Mouse (Mus musculus) liver, embryonic 16.5 days (tissue): ENCODE data around the gene Tmem201. TPM values are rescaled to one million over a fixed set of nuclear protein-coding genes. Genes with fewer than 3 reads are reported as not detected.

Experiments
- ATAC-seq: fragments of 200-750 bp; cut with Nextera tagmentation; 2 replicates; pipeline ENCODE4 v1.8.0; 2017; ENCODE audit warnings: low read depth, mild to moderate bottlenecking, moderate number of reproducible peaks, moderate library complexity
- H3K27ac ChIP-seq: fragments of 300-500 bp; sonication (generic); 2 replicates; pipeline ENCODE4 v1.5.1; 2014; ENCODE audit warnings: mild to moderate bottlenecking, low read length
- H3K27me3 ChIP-seq: fragments of 300-500 bp; sonication (generic); 2 replicates; pipeline ENCODE4 v1.6.1; 2014; ENCODE audit warnings: low read depth, low read length, mixed read lengths; ENCODE audit not compliant: control insufficient read depth, insufficient read depth
- H3K36me3 ChIP-seq: fragments of 300-500 bp; sonication (generic); 2 replicates; pipeline ENCODE4 v1.6.1; 2014; ENCODE audit warnings: mild to moderate bottlenecking; ENCODE audit not compliant: control insufficient read depth, insufficient read depth
- H3K4me1 ChIP-seq: fragments of 300-500 bp; sonication (generic); 2 replicates; pipeline ENCODE4 v1.6.1; 2014; ENCODE audit warnings: low read depth, low read length, mixed read lengths; ENCODE audit not compliant: control insufficient read depth
- H3K4me2 ChIP-seq: fragments of 300-500 bp; sonication (generic); 2 replicates; pipeline ENCODE4 v1.6.1; 2014; ENCODE audit warnings: low read depth, low read length, mixed read lengths
- H3K4me3 ChIP-seq: fragments of 300-500 bp; sonication (generic); 2 replicates; pipeline ENCODE4 v1.5.1; 2014; ENCODE audit warnings: low read depth, mild to moderate bottlenecking, low read length
- H3K9ac ChIP-seq: fragments of 300-500 bp; sonication (generic); 2 replicates; pipeline ENCODE4 v1.6.1; 2014; ENCODE audit warnings: low read depth, low read length
- H3K9me3 ChIP-seq: fragments of 300-500 bp; sonication (generic); replicated peaks from 2 replicates; pipeline ENCODE4 v1.6.1; 2016; ENCODE audit warnings: low read length; ENCODE audit not compliant: control insufficient read depth
- WGBS: fragments of 180-500 bp; shearing (Covaris S2); extraction: QIAGEN DNeasy Blood & Tissue Kit; methylation state at CpG from one replicate; pipeline ENCODE4 v1.1.7; 2014; ENCODE audit not compliant: insufficient replicate concordance; 5-methylcytosine and 5-hydroxymethylcytosine counted together
- polyA plus RNA-seq: library from polyadenylated mRNA; unstranded; fragments of >200 nt; fragmentation: Nextera tagmentation; extraction: Ambion mirVana; gene quantifications from 2 replicates; pipeline ENCODE4 v1.2.1, GENCODE M21; 2015

Gene Tmem201
- polyA plus RNA-seq, 1 experiment from 2014 or later, result 6.5 TPM

DNA sequence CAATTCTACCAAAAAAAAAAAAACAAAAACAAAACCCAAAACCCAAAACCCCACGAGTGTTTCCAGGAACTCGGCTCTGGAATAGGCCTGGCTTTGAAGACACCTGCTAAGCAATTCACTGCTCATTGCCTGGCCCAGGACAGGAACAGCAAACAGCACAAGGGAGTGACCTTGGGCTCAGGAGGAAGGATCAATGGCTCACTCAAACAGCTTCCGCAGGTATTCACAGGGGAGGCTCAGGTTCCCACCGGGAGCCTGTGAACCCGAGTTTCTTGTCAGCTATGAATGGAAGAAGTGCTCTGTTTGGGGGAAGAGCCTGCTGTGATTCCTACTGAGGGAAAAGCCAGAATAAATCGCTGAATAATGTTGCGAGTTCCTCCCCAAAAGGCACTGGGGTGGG, 54.0 kb downstream of the Tmem201 start:
- no peak overlapping the region for H3K9ac ChIP-seq
- no peak overlapping the region for H3K4me2 ChIP-seq
- no peaks in the 10 kb centered on the region for H3K9me3 ChIP-seq
- 41% methylated on average over 7 of the region's 7 CpGs for WGBS
- H3K36me3 ChIP-seq, result no peaks in the 10 kb centered on the region
- no peak overlapping the region for H3K4me3 ChIP-seq
- no peak overlapping the region for H3K27ac ChIP-seq
- no peaks in the 10 kb centered on the region for H3K4me1 ChIP-seq
- H3K27me3 ChIP-seq, result no peaks in the 10 kb centered on the region
- ATAC-seq, result no peak

DNA sequence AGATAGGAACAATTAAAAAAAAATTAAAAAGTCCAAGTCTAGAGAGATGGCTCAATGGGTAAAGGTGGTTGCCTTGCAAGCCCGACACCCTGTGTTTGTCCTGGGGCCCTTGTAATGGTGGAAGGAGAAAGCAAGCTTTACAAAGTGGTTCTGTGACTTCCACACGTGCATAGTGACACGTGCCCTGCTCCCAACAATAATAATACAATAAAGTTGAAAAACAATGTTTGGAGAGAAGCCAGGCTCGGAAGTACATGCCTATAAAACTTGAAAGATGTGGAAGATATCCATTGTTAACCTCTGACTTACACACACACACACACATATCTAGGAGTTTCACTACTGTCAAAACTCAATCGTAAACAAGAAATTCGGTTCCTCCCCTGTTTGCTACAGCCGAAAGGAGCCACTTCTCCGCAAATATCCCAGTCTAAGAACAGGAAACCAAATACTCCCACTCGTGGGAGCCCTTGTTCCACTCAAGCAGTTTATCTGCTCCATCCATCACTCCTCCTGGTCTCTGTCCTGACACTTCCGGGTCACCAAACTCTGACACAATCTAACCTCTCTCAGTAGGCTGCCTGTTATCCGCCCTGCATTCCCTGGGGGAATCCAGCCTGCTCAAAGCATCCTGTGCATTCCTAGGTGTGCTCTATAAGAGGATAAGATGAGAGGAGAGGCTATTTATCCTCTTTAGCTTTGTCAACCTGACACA, 58.6 kb downstream of the Tmem201 start:
- no peak for ATAC-seq
- 64% methylated on average over 11 of the region's 11 CpGs for WGBS
- H3K27me3 ChIP-seq, result peaks cover 14% of the 10 kb centered on the region

DNA sequence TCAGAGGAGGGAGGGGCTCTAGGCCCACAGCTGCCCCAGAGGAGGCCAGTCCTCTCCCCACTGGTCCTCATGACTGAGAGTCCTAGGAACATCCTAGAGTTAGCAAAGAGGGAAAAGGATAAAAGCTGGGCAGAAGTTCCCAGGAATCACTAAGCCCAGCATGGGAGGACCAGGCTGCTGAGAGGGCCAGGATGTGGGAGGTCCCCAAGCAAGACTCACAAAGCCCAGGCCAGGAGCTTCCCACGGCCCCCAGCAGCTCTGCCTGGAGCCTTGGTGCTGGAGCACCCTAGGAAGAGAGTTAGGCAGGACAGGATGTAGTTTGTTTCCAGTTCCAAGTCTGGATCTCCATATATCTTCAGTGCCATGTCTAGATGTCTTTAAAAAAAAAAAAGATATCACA, 59.8 kb downstream of the Tmem201 start:
- H3K27ac ChIP-seq, result no peak overlapping the region
- WGBS, result 73% methylated on average over 1 of the region's 1 CpGs
- H3K9me3 ChIP-seq, result no peaks in the 10 kb centered on the region
- peaks cover 9% of the 10 kb centered on the region for H3K4me1 ChIP-seq
- H3K9ac ChIP-seq, result no peak overlapping the region
- peaks cover 14% of the 10 kb centered on the region for H3K27me3 ChIP-seq
- H3K4me2 ChIP-seq, result no peak overlapping the region
- no peak for ATAC-seq
- no peaks in the 10 kb centered on the region for H3K36me3 ChIP-seq
- H3K4me3 ChIP-seq, result no peak overlapping the region

More for the DNA sequence above, 58.6 kb downstream of the Tmem201 start:
- no peaks in the 10 kb centered on the region for H3K36me3 ChIP-seq
- H3K9ac ChIP-seq, result no peak overlapping the region
- no peak overlapping the region for H3K4me2 ChIP-seq
- H3K4me3 ChIP-seq, result no peak overlapping the region
- H3K9me3 ChIP-seq, result no peaks in the 10 kb centered on the region
- no peak overlapping the region for H3K27ac ChIP-seq
- H3K4me1 ChIP-seq, result peaks cover 9% of the 10 kb centered on the region

DNA sequence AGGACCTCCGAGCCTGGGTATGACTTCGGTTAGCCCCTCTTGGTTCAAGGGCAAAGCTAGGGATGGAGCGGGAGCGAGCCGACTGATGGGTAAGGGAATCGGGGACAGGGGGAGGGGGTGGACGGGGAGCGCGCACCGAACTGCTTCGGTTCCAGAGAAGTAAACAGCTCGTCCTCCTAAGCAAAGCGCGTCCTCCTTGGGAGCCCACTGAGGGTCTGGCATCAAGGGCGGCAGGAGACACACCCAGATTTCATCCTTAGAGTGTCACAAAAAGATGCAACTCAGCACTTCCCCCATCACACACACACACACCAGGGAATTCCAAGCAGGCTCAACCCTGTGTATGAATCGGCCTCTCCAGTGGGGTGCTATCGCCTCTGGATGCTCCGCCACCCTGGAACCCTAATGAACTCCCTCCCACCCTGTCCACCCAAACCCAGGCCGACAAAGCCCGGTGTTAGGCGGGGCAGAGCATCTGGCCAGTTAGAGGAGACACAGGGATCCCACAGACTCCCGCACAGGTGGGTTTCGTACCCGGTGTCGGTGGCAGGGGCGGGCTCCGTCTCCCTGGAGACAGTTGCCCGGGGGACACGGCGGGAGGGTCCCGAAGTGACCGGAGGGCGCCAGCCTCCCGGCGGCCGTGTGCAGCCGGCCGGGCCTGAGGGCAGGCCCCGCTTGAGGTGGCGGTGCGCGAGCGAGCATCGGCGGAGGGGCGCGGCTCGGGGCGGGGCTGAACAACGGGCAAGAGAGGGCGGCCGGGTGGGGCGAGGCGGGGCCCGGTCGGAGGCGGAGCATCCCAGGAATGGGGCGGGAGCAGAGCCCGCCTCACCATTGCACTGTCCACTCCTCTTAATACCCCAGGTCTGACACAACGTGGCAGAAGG, 62.2 kb downstream of the Tmem201 start:
- peak overlapping the region; percentile 55 for H3K4me3 ChIP-seq
- no peaks in the 10 kb centered on the region for H3K36me3 ChIP-seq
- peak overlapping the region; percentile 81 for H3K4me2 ChIP-seq
- H3K4me1 ChIP-seq, result peaks cover 9% of the 10 kb centered on the region
- H3K27me3 ChIP-seq, result peaks cover 14% of the 10 kb centered on the region
- H3K9me3 ChIP-seq, result no peaks in the 10 kb centered on the region
- WGBS, result 16% methylated on average over 60 of the region's 60 CpGs
- peak; percentile 90 for ATAC-seq
- no peak overlapping the region for H3K27ac ChIP-seq
- peak overlapping the region; percentile 34; the same call in 1 of the 2 replicates for H3K9ac ChIP-seq

DNA sequence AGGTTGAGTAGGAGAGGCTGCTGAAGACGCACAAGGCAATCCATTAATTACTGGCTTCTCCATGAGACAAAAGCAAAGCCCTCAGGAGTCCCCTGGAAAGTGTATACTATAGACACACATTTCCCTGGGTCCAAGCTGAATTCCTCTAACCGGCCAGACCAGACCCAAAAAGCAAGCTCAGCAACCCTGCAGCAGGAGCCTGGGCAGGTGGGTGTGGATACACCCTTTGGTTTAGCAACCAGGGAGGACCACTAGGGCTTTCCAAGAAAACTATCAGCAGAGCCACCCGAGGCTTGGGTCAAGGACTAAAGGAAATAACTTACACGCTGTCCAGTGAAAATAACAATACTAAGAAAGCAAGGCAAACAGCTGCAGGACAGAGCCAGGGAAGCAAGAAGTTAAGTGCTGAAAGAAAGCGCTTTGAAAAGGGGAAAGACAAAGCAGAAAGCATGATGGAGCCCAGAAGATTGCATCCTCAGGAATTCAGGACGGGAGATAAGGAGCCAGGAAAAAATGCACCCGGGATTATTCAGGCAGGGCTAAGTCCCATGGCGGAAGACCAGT, 62.9 kb downstream of the Tmem201 start:
- Histone ChIP-seq H3K36me3 (no peaks in the 10 kb centered on the region), H3K27me3 (peaks cover 14% of the 10 kb centered on the region), H3K27ac (no peak overlapping the region), H3K4me1 (peaks cover 9% of the 10 kb centered on the region), H3K4me3 (no peak overlapping the region), H3K4me2 (no peak overlapping the region), H3K9ac (no peak overlapping the region), H3K9me3 (no peaks in the 10 kb centered on the region)
- no peak for ATAC-seq
- WGBS, result 54% methylated on average over 8 of the region's 8 CpGs

DNA sequence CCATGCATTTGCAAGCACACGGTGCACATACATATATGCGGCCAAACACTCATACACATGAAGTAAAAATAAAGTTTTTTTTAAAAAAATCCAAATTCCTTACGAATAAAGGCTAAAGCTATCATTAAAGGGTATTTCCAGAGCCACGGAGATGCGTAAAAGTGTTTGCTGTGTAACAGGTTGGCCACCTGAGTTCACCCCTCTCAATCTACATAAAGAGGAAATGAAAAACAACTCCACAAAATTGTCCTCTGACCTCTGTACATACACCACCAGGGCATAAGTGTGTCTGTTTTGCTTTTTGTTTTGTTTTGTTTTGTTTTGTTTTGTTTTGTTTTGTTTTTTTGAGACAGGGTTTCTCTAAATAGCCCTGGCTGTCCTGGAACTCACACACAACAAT, 65.1 kb downstream of the Tmem201 start:
- Histone ChIP-seq H3K4me2 (no peak overlapping the region), H3K27me3 (peaks cover 14% of the 10 kb centered on the region), H3K9ac (no peak overlapping the region), H3K4me1 (peaks cover 9% of the 10 kb centered on the region), H3K27ac (no peak overlapping the region), H3K4me3 (no peak overlapping the region), H3K9me3 (no peaks in the 10 kb centered on the region), H3K36me3 (no peaks in the 10 kb centered on the region)
- ATAC-seq, result no peak
- 78% methylated on average over 5 of the region's 5 CpGs for WGBS

DNA sequence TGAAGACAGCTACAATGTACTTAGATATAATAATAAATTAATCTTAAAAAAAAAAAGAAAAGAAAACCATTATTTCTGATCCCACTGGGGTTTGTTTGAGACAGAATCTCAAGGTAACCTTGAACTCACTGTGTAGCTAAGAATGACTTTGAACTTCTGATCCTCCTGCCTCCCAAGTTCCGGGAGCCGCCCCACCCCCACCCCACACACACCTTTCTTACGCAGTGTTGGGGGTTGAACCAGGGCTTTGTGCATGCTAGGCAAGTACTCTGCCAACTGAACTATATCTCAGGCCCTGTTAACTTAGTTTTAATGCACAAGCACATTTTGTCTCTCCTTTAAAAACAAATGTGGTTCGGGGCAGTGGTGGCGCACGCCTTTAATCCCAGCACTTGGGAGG, 66.7 kb downstream of the Tmem201 start:
- Histone ChIP-seq H3K4me3 (no peak overlapping the region), H3K9me3 (no peaks in the 10 kb centered on the region), H3K27me3 (peaks cover 14% of the 10 kb centered on the region), H3K4me2 (no peak overlapping the region), H3K36me3 (no peaks in the 10 kb centered on the region), H3K9ac (no peak overlapping the region), H3K4me1 (peaks cover 9% of the 10 kb centered on the region), H3K27ac (no peak overlapping the region)
- 82% methylated on average over 6 of the region's 6 CpGs for WGBS
- ATAC-seq, result no peak

DNA sequence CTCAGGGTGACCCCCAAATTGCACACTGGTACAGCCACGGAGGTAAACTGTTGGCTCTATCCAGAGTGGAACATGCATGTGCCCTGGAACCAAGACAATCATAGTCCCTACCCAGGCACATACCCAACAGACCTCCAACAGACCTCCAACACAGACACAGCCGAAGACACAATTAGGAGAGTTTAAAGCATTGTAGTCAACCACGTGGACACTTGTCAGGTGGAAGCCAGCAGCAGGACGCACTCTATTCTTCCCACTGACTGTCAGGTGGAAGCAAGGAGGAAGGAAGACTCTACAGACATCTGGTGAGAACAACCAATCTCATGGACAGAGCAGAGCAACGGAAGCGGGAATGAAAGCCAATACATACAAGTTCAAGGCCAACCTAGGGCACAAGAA, 72.2 kb downstream of the Tmem201 start:
- Histone ChIP-seq H3K9me3 (no peaks in the 10 kb centered on the region), H3K4me2 (no peak overlapping the region), H3K36me3 (no peaks in the 10 kb centered on the region), H3K4me1 (no peaks in the 10 kb centered on the region), H3K27me3 (no peaks in the 10 kb centered on the region), H3K27ac (0 out of 2 replicates have a peak overlapping the region, but pooled peaks have one; percentile 38), H3K4me3 (no peak overlapping the region), H3K9ac (no peak overlapping the region)
- 51% methylated on average over 6 of the region's 6 CpGs for WGBS
- no peak for ATAC-seq
